Mouse (Mus musculus): ENCODE data around the gene Per1. TPM values are rescaled to one million over a fixed set of nuclear protein-coding genes. Genes with fewer than 3 reads are reported as not detected.

Per1 gene
- total and polyA plus RNA-seq, 3 experiments, result 8.9 to 55.5 (median 40.6) TPM

DNA sequence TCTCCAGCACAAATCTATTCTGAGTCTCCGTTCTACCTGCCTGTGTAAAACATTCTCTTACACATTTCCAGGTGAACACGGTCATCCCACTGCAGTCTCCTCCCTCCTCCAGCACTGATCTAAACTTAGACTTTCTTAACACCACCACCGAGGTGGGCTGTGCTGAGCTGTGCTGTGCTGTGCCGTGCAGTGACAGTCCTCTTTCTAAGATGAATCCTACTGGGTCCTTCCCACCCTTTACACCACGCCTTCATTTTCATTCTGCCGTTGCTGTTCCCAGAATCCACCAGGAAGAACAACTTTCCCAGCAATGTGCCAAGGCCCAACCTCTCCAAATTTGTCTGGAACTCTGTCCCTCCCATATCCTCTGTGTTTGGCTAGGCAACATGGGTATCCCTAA is 8.6 kb upstream of the Per1 start:
- Histone ChIP-seq H3K4me1 (ENCODE audit: insufficient read depth, low read depth, low read length) (peaks cover 46% of the 10 kb centered on the region), H3K4me3 (ENCODE audit: low read depth, low read length) (no peak overlapping the region), H3K36me3 (replicated peaks) (peaks cover 23% of the 10 kb centered on the region), H3K27me3 (ENCODE audit: insufficient read depth, low read length) (peaks cover 11% of the 10 kb centered on the region), H3K9me3 (replicated peaks) (no peaks in the 10 kb centered on the region)
- no peak for ATAC-seq (ENCODE audit: extremely low read depth, insufficient number of reproducible peaks, low FRiP score, poor library complexity, severe bottlenecking)
- DNase-seq (ENCODE audit: low spot score), result no peak
- TF ChIP-seq GATA1 (IDR thresholded peaks at IDR 0.05; ENCODE audit: borderline replicate concordance, low read length) (no peak), POLR2AphosphoS5 (IDR thresholded peaks at IDR 0.05; ENCODE audit: insufficient replicate concordance, low read depth, low read length) (no peak), GATA2 (IDR thresholded peaks at IDR 0.05; ENCODE audit: borderline replicate concordance, low read depth, low read length) (no peak), TAL1 (conservative IDR thresholded peaks at IDR 0.05; ENCODE audit: low read depth, low read length) (no peak), CTCF (IDR thresholded peaks at IDR 0.05; ENCODE audit: low read depth, low read length) (no peak)

DNA sequence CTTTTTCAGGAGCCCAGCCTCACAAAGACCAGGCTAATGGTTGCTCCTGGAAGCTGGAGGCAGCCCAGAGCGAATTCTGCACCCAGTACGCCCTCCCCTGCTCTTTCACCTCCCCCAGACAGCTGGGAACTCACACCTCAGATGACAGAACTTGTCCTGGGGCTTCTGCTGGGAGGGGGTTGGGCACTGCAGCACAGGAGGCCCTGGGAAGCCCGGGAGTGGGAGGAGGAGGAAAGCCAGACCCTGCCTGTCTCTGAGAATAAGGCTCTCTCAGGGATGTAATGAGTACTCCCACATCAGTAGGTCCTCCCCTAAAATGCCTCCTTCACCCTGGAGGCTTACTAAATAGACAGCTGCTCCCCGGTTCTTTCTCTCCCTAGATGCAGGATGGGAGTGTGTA is 7.9 kb upstream of the Per1 start:
- no peak for TF ChIP-seq POLR2AphosphoS5 (IDR thresholded peaks at IDR 0.05; ENCODE audit: insufficient replicate concordance, low read depth, low read length)
- TF ChIP-seq TAL1 (conservative IDR thresholded peaks at IDR 0.05; ENCODE audit: low read depth, low read length), result no peak
- no peak for TF ChIP-seq GATA1 (IDR thresholded peaks at IDR 0.05; ENCODE audit: borderline replicate concordance, low read length)
- TF ChIP-seq CTCF (IDR thresholded peaks at IDR 0.05; ENCODE audit: low read depth, low read length), result no peak
- TF ChIP-seq GATA2 (IDR thresholded peaks at IDR 0.05; ENCODE audit: borderline replicate concordance, low read depth, low read length), result no peak
- no peak overlapping the region for H3K4me3 ChIP-seq (ENCODE audit: low read depth, low read length)
- peaks cover 6% of the 10 kb centered on the region; the same call in 1 of the 2 replicates for H3K27me3 ChIP-seq (ENCODE audit: insufficient read depth, low read length)
- peaks cover 30% of the 10 kb centered on the region for H3K36me3 ChIP-seq (replicated peaks)
- no peak for DNase-seq (ENCODE audit: low spot score)
- peaks cover 52% of the 10 kb centered on the region for H3K4me1 ChIP-seq (ENCODE audit: insufficient read depth, low read depth, low read length)
- no peak for ATAC-seq (ENCODE audit: extremely low read depth, insufficient number of reproducible peaks, low FRiP score, poor library complexity, severe bottlenecking)
- no peaks in the 10 kb centered on the region for H3K9me3 ChIP-seq (replicated peaks)

DNA sequence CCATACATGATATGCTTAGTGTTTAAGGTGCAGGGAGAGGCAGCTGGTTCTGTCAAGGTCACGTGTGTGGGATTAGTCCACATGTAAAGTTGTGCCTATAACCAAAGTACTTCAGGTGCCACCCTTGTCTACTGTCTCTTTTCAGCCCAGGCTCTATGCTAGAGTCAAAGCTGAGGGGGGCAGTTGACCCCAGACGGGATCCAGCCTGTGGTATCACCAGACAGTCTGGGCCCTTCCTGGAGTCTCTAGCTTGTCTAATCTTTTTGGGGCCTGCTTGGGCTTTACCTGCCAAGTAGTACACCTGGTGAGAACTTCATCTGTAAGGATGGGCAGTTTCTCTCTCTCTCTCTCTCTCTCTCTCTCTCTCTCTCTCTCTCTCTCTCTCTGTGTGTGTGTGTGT is 7.4 kb upstream of the Per1 start:
- H3K9me3 ChIP-seq (replicated peaks), result no peaks in the 10 kb centered on the region
- no peak for ATAC-seq (ENCODE audit: extremely low read depth, insufficient number of reproducible peaks, low FRiP score, poor library complexity, severe bottlenecking)
- peaks cover 6% of the 10 kb centered on the region; the same call in 1 of the 2 replicates for H3K27me3 ChIP-seq (ENCODE audit: insufficient read depth, low read length)
- TF ChIP-seq GATA2 (IDR thresholded peaks at IDR 0.05; ENCODE audit: borderline replicate concordance, low read depth, low read length) (no peak), POLR2AphosphoS5 (IDR thresholded peaks at IDR 0.05; ENCODE audit: insufficient replicate concordance, low read depth, low read length) (no peak), TAL1 (conservative IDR thresholded peaks at IDR 0.05; ENCODE audit: low read depth, low read length) (no peak), CTCF (IDR thresholded peaks at IDR 0.05; ENCODE audit: low read depth, low read length) (no peak), GATA1 (IDR thresholded peaks at IDR 0.05; ENCODE audit: borderline replicate concordance, low read length) (no peak)
- H3K4me3 ChIP-seq (ENCODE audit: low read depth, low read length), result peak overlapping the region; percentile 95; the same call in 1 of the 2 replicates
- H3K36me3 ChIP-seq (replicated peaks), result peaks cover 35% of the 10 kb centered on the region
- no peak for DNase-seq (ENCODE audit: low spot score)
- peaks cover 55% of the 10 kb centered on the region for H3K4me1 ChIP-seq (ENCODE audit: insufficient read depth, low read depth, low read length)

DNA sequence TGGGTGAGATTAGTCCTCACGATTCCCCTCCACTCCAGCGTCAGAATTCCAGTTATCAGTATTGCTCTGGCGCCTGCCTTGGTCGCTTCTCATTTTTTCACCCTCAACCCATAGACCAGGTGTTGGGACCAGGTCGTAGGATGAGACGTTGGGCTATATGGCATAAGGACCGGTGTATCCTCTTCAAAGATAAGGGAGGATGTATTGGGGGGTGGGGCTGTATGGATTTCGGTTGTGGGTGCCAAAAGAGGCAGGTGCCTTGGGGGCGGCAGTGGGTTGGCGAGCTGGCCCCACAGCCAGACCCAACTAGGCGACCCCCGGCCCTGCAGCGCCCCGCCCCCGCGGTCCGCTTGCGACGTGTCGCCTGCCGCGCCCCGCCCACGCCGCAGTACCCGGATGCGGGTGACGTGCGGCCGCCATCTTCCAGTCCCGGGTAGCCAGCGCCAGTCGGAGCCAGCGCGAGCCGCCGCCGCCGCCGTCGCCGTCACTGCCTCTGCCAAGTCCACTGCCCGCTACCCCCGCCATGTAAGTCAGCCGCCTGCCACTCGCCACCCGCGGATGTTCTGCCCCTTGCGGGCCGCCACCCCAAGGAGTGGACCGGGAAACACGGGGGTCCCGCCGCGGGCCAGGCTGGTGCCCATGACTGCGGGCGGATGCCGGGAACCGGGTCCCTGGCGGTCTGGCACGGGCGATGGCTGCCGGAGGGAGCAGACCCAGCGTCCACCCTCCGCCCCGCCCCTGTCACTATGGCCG is 6.7 kb upstream of the Per1 start, which contains the start of gene Vamp2:
TSS of gene Vamp2 (plus strand) at position 388 of the 753 bp plus-strand sequence.
- H3K36me3 ChIP-seq (replicated peaks), result peaks cover 39% of the 10 kb centered on the region
- H3K4me3 ChIP-seq (ENCODE audit: low read depth, low read length), result peak within 1 kb of the TSS; percentile 95
- peaks cover 59% of the 10 kb centered on the region for H3K4me1 ChIP-seq (ENCODE audit: insufficient read depth, low read depth, low read length)
- H3K9me3 ChIP-seq (replicated peaks), result no peaks in the 10 kb centered on the region
- peak; percentile 64 for DNase-seq (ENCODE audit: low spot score)
- H3K27me3 ChIP-seq (ENCODE audit: insufficient read depth, low read length), result peaks cover 6% of the 10 kb centered on the region; the same call in 1 of the 2 replicates
- ATAC-seq (ENCODE audit: extremely low read depth, insufficient number of reproducible peaks, low FRiP score, poor library complexity, severe bottlenecking), result no peak
- TF ChIP-seq GATA1 (IDR thresholded peaks at IDR 0.05; ENCODE audit: borderline replicate concordance, low read length) (no peak), TAL1 (conservative IDR thresholded peaks at IDR 0.05; ENCODE audit: low read depth, low read length) (no peak), POLR2AphosphoS5 (IDR thresholded peaks at IDR 0.05; ENCODE audit: insufficient replicate concordance, low read depth, low read length) (no peak), GATA2 (IDR thresholded peaks at IDR 0.05; ENCODE audit: borderline replicate concordance, low read depth, low read length) (no peak), CTCF (IDR thresholded peaks at IDR 0.05; ENCODE audit: low read depth, low read length) (no peak)

DNA sequence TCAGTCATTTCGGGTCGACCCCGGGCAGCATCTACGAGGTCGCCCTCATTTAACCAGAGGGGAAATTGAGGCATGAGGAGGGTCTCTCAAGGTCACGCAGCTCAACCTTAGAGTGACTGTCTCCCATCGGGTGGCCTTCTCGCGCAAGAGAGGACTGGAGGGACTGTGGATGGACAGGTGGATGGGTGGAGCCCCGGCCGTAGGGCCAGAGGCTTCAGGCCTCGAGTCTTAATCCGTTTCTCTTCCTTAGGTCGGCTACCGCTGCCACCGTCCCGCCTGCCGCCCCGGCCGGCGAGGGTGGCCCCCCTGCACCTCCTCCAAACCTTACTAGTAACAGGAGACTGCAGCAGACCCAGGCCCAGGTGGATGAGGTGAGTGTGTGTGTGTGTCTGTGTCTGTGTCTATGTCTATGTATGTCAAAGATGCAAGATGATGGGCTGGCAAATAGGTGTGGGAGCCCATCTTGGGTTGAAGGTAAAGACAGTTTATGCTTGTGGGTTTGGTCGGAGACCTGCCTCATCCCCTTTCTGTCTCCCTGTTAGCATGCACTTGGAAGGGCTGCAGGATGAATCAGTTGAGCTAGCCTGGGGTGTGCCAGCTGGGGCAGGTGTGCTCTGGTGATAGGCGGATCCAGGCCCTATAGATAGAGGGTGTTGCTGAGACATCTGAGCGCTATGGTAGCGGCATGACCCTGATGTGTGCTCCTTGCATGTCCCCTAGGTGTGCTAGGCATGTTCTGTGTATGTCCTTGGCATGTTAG is 6.0 kb upstream of the Per1 start:
- no peak for DNase-seq (ENCODE audit: low spot score)
- no peaks in the 10 kb centered on the region for H3K9me3 ChIP-seq (replicated peaks)
- 0 out of 2 replicates have a peak, but pooled peaks cover 4% of the 10 kb centered on the region for H3K27me3 ChIP-seq (ENCODE audit: insufficient read depth, low read length)
- H3K36me3 ChIP-seq (replicated peaks), result peaks cover 39% of the 10 kb centered on the region
- TF ChIP-seq TAL1 (conservative IDR thresholded peaks at IDR 0.05; ENCODE audit: low read depth, low read length) (no peak), GATA1 (IDR thresholded peaks at IDR 0.05; ENCODE audit: borderline replicate concordance, low read length) (no peak), CTCF (IDR thresholded peaks at IDR 0.05; ENCODE audit: low read depth, low read length) (no peak), GATA2 (IDR thresholded peaks at IDR 0.05; ENCODE audit: borderline replicate concordance, low read depth, low read length) (no peak), POLR2AphosphoS5 (IDR thresholded peaks at IDR 0.05; ENCODE audit: insufficient replicate concordance, low read depth, low read length) (no peak)
- no peak for ATAC-seq (ENCODE audit: extremely low read depth, insufficient number of reproducible peaks, low FRiP score, poor library complexity, severe bottlenecking)
- peak overlapping the region; percentile 95 for H3K4me3 ChIP-seq (ENCODE audit: low read depth, low read length)
- H3K4me1 ChIP-seq (ENCODE audit: insufficient read depth, low read depth, low read length), result peaks cover 62% of the 10 kb centered on the region
